Mouse (Mus musculus) forebrain, embryonic 11.5 days (tissue): ENCODE results near the gene Coch. TPM values are rescaled to one million over a fixed set of nuclear protein-coding genes. Genes with fewer than 3 reads are reported as not detected.

Experiments
- ATAC-seq: fragments of 200-750 bp; cut with Nextera tagmentation; replicated peaks from 2 replicates; pipeline ENCODE4 v1.8.0; 2017; ENCODE audit warnings: moderate TSS enrichment; ENCODE audit not compliant: low FRiP score
- DNase-seq: peaks from one replicate; pipeline ENCODE4 v3.0.0-alpha.2; 2017; ENCODE audit warnings: low spot score
- H3K27ac ChIP-seq: fragments of 300-500 bp; sonication (generic); 2 replicates; pipeline ENCODE4 v1.5.1; 2014; ENCODE audit warnings: low read depth, low read length
- H3K27me3 ChIP-seq: fragments of 300-500 bp; sonication (generic); 2 replicates; pipeline ENCODE4 v1.6.1; 2014; ENCODE audit warnings: mild to moderate bottlenecking, low read length, mixed read lengths; ENCODE audit not compliant: control insufficient read depth, insufficient read depth
- H3K36me3 ChIP-seq: fragments of 300-500 bp; sonication (generic); 2 replicates; pipeline ENCODE4 v1.6.1; 2014; ENCODE audit warnings: mild to moderate bottlenecking, low read length, moderate library complexity, mixed read lengths; ENCODE audit not compliant: control insufficient read depth, insufficient read depth
- H3K4me1 ChIP-seq: fragments of 300-500 bp; sonication (generic); replicated peaks from 2 replicates; pipeline ENCODE4 v1.6.1; 2014; ENCODE audit warnings: low read length, mixed read lengths; ENCODE audit not compliant: control insufficient read depth, insufficient read depth
- H3K4me2 ChIP-seq: fragments of 300-500 bp; sonication (generic); 2 replicates; pipeline ENCODE4 v1.6.1; 2014; ENCODE audit warnings: low read depth, mild to moderate bottlenecking, low read length, moderate library complexity, mixed read lengths; ENCODE audit not compliant: severe bottlenecking
- H3K4me3 ChIP-seq: fragments of 300-500 bp; sonication (generic); 2 replicates; pipeline ENCODE4 v1.5.1; 2014; ENCODE audit warnings: low read depth, low read length
- H3K9ac ChIP-seq: fragments of 300-500 bp; sonication (generic); 2 replicates; pipeline ENCODE4 v1.6.1; 2014; ENCODE audit warnings: low read length
- H3K9me3 ChIP-seq: fragments of 300-500 bp; sonication (generic); 2 replicates; pipeline ENCODE4 v1.6.1; 2016; ENCODE audit warnings: low read length, mixed read lengths; ENCODE audit not compliant: control insufficient read depth
- WGBS: fragments of 180-500 bp; shearing (Covaris S2); extraction: QIAGEN DNeasy Blood & Tissue Kit; methylation state at CpG from one replicate; pipeline ENCODE4 v1.1.7; 2014; 5-methylcytosine and 5-hydroxymethylcytosine counted together
- polyA plus RNA-seq: library from polyadenylated mRNA; unstranded; fragments of >200 nt; fragmentation: Nextera tagmentation; extraction: Ambion mirVana; gene quantifications from 2 replicates; pipeline ENCODE4 v1.2.1, GENCODE M21; 2014

The Coch gene
- polyA plus RNA-seq: 5.9 and 8.7 TPM in 2 replicates

GRCm38 (mm10) chr12:51593229-51594029 is at the start of gene Coch:
TSS of gene Coch (plus strand) at chr12:51593341.
- no peak within 1 kb of the TSS for H3K27ac ChIP-seq
- DNase-seq (peak; percentile 78), ATAC-seq (peak; percentile 79)
- 1% methylated on average over 69 of the region's 79 CpGs for WGBS
- peak within 1 kb of the TSS; percentile 70 for H3K9ac ChIP-seq
- H3K27me3 ChIP-seq: peaks cover 25% of the 10 kb centered on the region
- H3K4me1 ChIP-seq: peaks cover 12% of the 10 kb centered on the region; the same call in 1 of the 2 replicates
- H3K4me2 ChIP-seq: peak within 1 kb of the TSS; percentile 96
- H3K36me3 ChIP-seq: no peaks in the 10 kb centered on the region
- H3K9me3 ChIP-seq: no peaks in the 10 kb centered on the region
- H3K4me3 ChIP-seq: peak within 1 kb of the TSS; percentile 62

GRCm38 (mm10) chr12:51543402-51543960 is 49.7 kb upstream of the Coch start:
- DNase-seq (no peak), ATAC-seq (no peak)
- no peak overlapping the region for H3K27ac ChIP-seq
- no peaks in the 10 kb centered on the region for H3K27me3 ChIP-seq
- H3K4me2 ChIP-seq: no peak overlapping the region
- no peaks in the 10 kb centered on the region for H3K4me1 ChIP-seq
- WGBS: 82% methylated on average over 9 of the region's 9 CpGs
- no peak overlapping the region for H3K4me3 ChIP-seq
- H3K36me3 ChIP-seq: no peaks in the 10 kb centered on the region
- no peak overlapping the region for H3K9ac ChIP-seq
- H3K9me3 ChIP-seq: no peaks in the 10 kb centered on the region

GRCm38 (mm10) chr12:51555041-51555440 is 38.1 kb upstream of the Coch start:
- ATAC-seq (no peak), DNase-seq (no peak)
- Histone ChIP-seq H3K9ac (no peak overlapping the region), H3K4me2 (no peak overlapping the region), H3K27ac (no peak overlapping the region), H3K4me1 (no peaks in the 10 kb centered on the region), H3K9me3 (no peaks in the 10 kb centered on the region), H3K4me3 (no peak overlapping the region), H3K36me3 (no peaks in the 10 kb centered on the region), H3K27me3 (no peaks in the 10 kb centered on the region)
- WGBS: 71% methylated on average over 1 of the region's 1 CpGs

- Histone ChIP-seq H3K27me3 (no peaks in the 10 kb centered on the region), H3K9me3 (peaks cover 3% of the 10 kb centered on the region; the same call in 1 of the 2 replicates), H3K4me1 (no peaks in the 10 kb centered on the region), H3K36me3 (no peaks in the 10 kb centered on the region), H3K9ac (no peak overlapping the region), H3K4me3 (no peak overlapping the region), H3K27ac (no peak overlapping the region), H3K4me2 (no peak overlapping the region)
- DNase-seq (no peak), ATAC-seq (no peak)
- 84% methylated on average over 9 of the region's 9 CpGs for WGBS
These were observed 31.7 kb upstream of the Coch start for GRCm38 (mm10) chr12:51561416-51561815.

- ATAC-seq: no peak
These were observed 25.9 kb upstream of the Coch start for GRCm38 (mm10) chr12:51567225-51567624.

GRCm38 (mm10) chr12:51569472-51569871 is 23.7 kb upstream of the Coch start:
- no peaks in the 10 kb centered on the region for H3K27me3 ChIP-seq
- WGBS: 91% methylated on average over 8 of the region's 8 CpGs
- no peak overlapping the region for H3K9ac ChIP-seq
- peaks cover 3% of the 10 kb centered on the region; the same call in 1 of the 2 replicates for H3K9me3 ChIP-seq
- no peak overlapping the region for H3K27ac ChIP-seq
- H3K4me3 ChIP-seq: no peak overlapping the region
- H3K36me3 ChIP-seq: no peaks in the 10 kb centered on the region
- DNase-seq: no peak
- ATAC-seq: no peak
- H3K4me2 ChIP-seq: no peak overlapping the region
- H3K4me1 ChIP-seq: no peaks in the 10 kb centered on the region

More at GRCm38 (mm10) chr12:51567225-51567624, 25.9 kb upstream of the Coch start:
- no peaks in the 10 kb centered on the region for H3K4me1 ChIP-seq
- DNase-seq: no peak
- no peak overlapping the region for H3K4me3 ChIP-seq
- H3K36me3 ChIP-seq: no peaks in the 10 kb centered on the region
- no peaks in the 10 kb centered on the region for H3K27me3 ChIP-seq
- H3K9ac ChIP-seq: no peak overlapping the region
- no peak overlapping the region for H3K4me2 ChIP-seq
- peaks cover 3% of the 10 kb centered on the region; the same call in 1 of the 2 replicates for H3K9me3 ChIP-seq
- no peak overlapping the region for H3K27ac ChIP-seq
- WGBS: 87% methylated on average over 7 of the region's 7 CpGs

GRCm38 (mm10) chr12:51569944-51570343 is 23.2 kb upstream of the Coch start:
- 65% methylated on average over 7 of the region's 7 CpGs for WGBS
- Histone ChIP-seq H3K4me3 (no peak overlapping the region), H3K36me3 (no peaks in the 10 kb centered on the region), H3K4me1 (no peaks in the 10 kb centered on the region), H3K4me2 (no peak overlapping the region), H3K27me3 (no peaks in the 10 kb centered on the region), H3K9me3 (peaks cover 3% of the 10 kb centered on the region; the same call in 1 of the 2 replicates), H3K9ac (no peak overlapping the region), H3K27ac (no peak overlapping the region)
- ATAC-seq: no peak
- no peak for DNase-seq

GRCm38 (mm10) chr12:51572651-51573050 is 20.5 kb upstream of the Coch start:
- no peaks in the 10 kb centered on the region for H3K27me3 ChIP-seq
- WGBS: 85% methylated on average over 4 of the region's 4 CpGs

More at GRCm38 (mm10) chr12:51572651-51573050, 20.5 kb upstream of the Coch start:
- no peaks in the 10 kb centered on the region for H3K36me3 ChIP-seq
- no peak overlapping the region for H3K9ac ChIP-seq
- H3K27ac ChIP-seq: no peak overlapping the region
- ATAC-seq (no peak), DNase-seq (no peak)
- H3K4me2 ChIP-seq: no peak overlapping the region
- no peak overlapping the region for H3K4me3 ChIP-seq
- H3K4me1 ChIP-seq: no peaks in the 10 kb centered on the region
- H3K9me3 ChIP-seq: no peaks in the 10 kb centered on the region
